Mouse (Mus musculus) WW6 (cell line): ENCODE results near the gene Sbno1.
"Not testable (repeated sequence)": the region's sequence is repeated elsewhere in the genome, so short reads cannot be mapped to it uniquely, and the experiment has no call there.

Experiments
- DNase-seq: peaks from one replicate; pipeline ENCODE4 v3.0.0-alpha.2; 2013; ENCODE audit warnings: low read depth, low spot score

The Sbno1 gene

DNA sequence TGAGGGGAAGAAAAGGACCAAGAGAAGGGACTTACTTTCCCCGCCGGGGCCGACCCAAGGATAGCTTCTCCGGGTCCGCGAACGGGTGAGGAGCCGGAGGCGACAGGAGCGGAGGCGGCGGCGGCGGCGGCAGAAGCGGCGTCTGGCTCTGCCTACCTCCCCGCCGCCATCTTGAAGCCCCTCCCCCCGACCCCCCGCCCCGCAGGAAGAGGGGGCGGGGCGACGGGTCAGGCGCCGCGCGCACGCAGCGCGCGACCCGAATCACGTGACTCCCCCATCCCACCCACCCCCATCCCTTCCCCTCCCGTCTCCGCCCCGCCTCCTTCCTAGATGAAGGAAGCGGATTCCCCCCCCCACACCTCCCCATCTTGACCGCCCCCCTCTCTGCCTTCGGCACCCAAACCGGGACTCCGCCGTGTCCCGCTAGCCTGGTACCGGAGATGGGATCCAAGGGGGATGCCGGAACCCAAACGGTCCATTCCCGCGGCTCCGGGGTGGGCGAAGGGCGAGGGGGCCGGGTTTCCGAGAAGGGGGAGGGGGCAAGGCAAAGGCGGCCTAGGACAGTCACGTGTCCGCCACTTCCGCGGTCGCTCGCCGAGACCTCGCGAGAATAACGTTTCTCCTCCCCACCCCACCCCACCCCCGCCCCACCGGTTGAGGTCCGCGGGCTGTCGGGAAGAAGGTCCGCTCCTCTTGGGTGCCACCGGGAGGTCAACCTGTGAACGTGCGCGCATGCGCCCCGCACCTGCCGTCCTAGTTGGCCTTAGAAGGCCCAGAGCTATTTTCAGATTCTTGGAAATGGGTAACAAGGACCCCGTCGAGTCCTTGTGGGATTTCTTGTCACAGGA lies at the start of gene Sbno1:
Gene Sbno1 (minus strand): TSS at position 590 of the 848 bp plus-strand sequence.
- peak; percentile 91 for DNase-seq

DNA sequence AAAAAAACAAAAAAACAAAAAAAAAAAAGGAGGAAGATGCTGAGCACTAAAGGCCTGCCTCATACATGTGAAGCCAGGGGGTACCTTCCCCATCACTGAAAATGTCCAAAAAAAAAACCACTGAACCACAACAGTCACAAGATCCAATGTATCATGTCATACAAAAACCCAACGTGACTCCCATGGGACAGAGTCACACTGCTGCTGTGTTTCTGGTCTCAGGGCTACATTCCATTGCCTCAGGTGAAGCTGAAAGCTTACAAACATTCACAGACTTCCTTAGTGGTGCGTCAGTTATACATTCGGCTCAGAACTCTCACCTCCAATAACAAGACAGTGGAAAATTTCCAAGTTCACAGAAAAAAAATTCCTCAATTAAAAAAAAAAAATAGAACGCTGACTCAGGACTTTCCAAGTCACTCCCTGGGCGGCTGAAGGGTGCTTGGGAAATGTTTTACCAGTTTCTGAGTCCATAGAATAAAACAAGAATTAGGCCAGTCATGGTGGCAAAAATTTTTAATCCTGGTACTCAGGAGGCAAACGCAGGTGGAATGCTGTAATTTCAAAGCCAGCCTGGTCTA lies 44.9 kb upstream of the Sbno1 start:
- DNase-seq: no peak

DNA sequence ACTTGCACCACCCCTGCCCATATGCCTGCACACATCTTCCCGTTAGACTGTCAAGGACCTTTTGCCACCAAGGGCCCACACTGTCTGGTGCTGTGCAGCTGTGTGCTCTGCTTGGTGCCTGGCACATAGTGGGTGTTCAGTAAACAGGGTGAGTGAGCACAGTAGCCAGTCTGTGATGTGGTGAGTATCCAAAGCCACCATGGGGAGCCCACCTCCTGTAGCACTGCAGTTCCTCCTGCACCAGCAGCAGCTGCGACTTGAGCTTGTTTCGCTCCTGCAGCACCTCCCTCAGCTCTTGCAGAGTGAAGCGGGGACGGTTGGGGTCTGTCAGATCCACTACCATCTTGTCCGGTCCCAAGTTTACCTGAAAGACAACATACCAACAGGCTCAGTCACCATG lies 43.7 kb upstream of the Sbno1 start:
- no peak for DNase-seq

DNA sequence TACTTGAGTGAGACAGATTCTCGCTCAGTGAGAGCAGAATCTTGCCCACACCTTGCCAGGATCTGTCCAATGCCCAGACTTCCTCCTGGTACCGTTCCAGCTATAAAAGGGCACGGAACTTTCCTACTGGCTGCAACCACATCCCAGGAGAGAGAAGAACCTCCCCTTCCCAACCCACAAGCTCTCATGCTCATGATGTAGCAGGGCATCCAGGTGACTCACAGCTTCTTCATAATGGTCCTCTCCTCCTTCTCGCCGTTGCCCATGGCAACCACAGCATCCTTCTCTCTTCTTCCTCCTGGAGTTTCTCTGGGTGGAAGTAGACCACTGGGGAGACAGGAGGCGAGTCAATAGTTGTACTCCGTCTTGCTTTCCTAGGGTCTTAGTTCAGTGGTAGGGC lies 42.6 kb upstream of the Sbno1 start:
- DNase-seq: no peak

DNA sequence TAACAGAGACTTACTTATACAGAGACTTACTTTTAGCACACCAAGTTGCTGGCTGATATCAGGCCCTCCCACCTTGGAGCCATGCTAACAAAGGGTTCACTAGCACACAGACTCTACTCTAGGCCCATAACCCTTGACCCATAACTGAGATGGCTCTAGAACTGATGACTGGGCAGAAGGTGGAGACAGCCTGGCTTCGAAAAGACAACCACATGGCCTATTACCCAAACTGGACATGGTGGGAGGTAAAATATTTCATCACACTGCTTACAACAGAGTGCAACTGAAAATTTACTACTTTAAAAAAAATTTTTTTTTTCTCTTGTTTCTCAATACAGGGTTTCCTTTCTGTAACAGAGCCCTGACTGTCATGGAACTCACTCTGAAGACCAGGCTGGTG lies 42.0 kb upstream of the Sbno1 start:
- DNase-seq: no peak

DNA sequence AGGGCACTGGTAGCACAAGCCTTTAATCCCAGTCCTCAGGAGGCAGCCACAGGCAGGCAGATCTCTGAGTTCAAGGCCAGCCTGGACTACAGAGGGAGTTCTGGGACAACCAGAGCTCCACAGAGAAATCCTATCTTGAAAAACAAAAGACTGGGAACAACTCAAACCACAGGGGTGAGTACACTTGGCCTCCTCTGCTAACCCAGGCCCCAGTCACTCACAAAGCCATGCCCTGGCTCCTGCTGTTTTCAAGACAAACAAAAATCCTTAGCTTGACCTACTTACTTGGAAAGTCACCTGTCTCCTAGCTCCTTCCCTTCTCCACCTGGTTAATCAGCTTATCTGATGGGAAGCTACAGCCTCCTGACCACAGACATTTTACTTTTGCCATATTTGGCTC lies 39.1 kb upstream of the Sbno1 start:
- DNase-seq: no peak

DNA sequence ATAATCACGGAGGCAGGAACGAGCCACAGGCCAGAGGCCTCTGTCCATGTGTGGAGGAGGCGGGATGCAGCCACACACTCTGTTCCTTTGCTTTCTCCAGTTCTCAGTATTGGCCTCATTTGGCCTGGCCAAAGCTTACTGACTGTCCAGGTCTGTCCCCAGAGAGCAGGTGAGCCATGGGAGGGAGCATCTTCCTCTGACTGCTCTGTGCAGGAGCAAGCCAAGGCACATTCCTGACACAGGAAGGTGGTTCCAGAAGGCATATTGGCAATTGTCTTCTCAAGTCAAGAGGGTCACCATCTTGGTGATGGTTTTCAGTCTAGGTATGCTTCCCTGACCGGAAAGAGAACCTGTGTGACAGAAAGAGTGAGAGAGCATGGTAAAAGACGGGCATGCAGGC lies 37.7 kb upstream of the Sbno1 start:
- no peak for DNase-seq

DNA sequence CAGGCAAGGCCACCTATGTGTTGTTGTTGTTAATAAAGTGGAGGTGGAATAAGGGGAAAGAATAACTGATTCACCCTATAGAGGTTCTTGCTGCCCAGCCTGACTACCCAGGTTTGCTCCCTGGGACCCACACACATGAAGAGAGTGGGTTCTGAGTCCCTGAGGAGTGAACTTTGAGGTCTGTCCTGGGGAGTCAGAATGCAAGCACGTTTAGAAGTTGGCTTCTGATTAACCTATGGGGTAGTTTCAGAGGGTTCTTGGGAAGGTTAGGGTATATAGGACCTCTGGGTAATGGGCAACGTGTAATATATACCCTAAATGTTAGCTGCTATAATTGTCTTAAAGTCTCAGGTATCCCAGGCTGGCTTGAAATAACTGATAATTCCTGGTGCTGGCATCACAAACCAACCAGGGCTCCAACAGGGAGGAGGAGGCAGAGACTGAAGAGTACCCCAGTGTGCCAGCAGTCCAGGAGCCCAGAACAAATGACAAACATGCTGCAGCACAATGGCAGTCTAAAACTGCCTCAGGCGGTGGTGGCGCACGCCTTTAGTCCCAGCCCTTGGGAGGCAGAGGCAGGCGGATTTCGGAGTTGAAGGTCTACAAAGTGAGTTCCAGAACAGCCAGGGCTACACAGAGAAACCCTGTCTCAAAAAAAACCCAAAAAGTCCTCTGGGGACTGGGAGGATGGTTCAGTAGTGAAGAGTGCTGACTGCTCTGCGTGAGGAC lies 36.7 kb upstream of the Sbno1 start:
- DNase-seq: no peak

DNA sequence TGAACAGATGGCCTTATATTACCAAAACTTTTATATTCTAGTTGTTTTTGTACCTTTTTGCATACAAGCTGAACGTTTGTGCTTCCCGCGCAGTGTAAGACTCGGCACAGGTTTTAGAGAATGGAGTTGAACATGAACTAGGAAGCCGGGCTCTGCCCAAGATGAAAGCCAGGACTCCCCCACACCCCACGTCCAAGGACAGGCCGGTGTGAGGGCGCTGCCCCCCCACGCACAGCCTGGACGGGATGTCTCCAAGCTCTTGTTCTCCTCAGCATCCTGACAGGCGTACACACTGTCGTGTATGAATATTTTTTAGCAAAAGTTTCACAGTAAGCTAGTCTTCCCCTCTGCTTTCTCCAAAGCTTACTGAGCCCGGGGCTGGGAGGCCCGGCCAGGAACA lies 35.1 kb upstream of the Sbno1 start:
- DNase-seq: not testable (repeated sequence)

DNA sequence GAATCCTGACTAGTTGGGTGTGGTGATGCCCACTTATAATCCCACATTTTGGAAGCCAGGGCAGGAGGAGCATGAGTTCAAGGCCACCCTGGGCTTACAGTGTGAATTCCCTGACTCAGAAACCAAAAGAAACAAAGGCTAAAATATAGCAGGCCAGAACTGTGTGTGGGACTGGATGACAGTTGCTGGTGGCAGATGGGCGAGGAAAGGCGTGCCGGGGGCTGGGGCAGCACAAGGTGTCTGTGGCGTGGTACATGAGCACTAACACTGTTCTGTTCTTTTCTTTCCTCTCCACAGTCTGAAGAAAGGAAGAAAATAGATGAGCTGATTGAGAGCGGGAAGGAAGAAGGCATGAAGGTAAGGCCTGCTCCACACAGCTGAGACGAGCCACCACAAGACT lies 31.0 kb upstream of the Sbno1 start:
- DNase-seq: no peak

DNA sequence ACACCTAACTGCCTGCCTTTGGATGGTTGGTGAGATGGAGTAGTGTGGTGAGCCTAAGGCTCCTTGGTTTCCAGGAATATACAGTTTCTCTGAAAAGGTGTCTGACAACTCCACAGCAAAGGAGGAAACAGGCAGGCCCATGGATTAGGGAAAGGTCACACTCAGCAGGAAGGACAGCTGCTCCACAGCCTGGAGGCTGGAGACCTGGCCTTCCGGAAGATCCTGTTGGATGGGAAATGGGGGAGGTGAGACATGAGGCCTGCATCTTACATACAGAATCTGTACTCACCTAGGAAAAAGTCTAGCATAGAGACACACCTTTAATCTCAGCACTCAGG lies 28.2 kb upstream of the Sbno1 start:
- DNase-seq: no peak

DNA sequence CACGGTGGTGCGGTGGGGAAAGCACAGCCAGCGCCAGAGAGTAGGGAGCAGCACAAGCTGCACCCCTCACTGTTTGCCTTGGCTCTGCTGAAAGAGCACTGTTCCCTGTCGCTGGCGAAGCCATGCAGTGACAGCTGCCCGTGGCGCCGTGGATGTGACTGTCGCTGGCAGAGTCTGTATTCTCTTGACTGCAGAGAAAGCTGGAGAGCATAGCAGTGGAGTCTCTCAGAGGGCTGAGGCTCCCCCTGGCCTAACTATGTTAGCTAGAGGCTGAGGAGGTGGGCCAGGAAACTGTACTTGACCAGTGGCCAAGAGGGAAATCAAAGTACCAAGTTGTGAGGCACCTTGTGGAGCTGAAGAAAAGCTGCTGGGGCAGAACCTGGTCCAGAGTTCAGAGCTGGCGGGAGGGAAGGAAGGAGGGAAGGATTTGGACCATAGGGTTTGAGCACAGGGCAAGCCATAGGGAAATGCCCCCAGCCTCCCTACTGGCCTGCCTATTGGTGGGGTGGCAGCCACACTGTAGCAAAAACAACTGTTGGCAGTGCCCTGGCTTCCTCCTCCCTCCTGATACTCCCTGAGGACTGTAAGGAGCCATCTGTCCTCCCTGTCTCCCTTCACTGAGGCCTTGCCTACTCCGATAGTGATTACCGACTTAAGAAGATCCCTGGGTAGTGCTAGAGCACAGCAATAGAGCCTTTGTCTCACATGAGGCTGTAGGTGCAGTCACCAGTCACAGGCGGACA lies 27.7 kb upstream of the Sbno1 start:
- DNase-seq: no peak

DNA sequence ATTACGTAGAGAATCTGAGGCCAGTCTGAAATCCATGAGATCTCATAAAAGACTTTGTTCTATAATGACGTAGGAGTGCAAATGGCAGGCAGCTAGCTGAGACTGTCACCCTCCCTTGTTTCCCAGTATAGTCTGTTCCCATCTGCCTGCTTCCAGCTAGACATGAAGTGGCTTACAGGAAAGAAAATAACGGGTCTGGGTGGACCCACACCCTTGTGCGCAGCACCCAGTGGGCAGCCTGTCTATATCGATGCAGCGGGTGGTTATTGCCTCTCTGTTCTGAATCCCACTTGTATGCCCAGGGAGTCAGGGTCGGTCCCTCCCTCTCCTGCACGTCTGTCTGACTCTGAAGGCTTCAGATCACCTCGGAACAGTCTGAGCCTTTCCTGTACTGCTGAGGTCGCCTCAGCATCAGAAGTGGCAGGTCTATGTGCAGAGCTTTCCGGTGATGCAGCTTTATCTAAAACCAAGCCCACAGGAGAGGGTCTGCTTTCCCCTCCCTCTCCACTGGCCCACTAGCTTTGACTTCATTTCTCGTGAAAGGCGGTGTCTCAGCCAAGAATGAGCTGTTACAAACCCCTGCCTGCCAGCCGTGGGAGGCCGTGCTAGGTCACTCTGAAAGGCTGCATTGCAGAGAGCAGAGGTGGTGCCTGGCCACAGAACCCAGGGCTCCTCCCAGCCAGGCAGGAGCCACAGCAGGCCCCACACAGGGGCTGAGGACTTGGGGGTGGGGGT lies 26.9 kb upstream of the Sbno1 start:
- DNase-seq: no peak

DNA sequence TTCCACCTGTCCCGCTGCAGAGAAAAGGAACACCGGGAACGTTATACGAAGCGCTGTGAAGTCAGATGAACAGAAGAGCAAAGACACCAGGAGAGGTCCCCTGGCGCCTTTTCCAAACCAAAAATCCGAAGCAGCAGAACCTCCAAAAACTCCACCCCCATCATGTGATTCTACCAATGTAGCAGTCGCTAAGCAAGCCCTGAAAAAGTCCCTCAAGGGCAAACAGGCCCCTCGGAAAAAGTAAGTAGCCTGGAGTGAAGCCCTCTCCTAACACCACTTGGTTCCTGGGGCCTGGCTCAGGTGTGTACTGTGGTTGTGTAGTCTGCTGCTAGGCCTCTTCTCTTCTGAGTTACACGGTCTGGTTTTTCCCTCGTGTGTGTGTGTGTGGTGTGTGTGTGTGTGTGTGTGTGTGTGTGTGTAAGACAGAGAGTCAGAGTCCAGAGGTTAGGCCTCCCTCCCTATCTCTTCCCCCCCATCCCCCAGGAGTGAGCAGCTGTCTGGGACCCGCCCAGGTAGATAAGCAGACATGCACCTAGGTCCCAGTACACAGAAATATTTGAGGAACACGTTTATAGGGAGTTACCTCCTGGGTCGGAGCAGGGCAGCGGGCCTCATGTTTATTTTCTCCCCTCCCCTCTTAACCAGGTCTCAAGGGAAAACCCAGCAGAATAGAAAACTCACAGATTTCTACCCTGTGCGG lies 25.0 kb upstream of the Sbno1 start:
- no peak for DNase-seq

DNA sequence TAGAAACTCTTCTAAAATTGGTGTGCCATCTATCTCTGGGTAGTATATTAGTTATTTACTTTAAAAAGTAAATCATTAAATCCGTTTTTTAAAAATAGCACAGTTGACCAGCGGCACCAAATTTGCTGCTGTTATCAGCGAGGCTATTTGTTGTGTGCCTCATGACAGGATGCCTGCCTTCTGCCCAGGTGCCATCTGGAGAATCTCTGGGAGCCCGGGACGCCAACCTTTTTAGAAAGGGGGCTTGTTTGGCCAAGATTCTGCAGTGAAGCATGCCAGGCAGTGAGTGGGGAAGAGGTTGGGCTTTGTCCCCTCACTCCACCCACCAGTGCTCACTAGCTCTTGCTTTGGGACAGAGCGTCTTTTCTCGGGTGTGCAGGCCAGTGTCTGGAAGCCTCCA lies 24.2 kb upstream of the Sbno1 start:
- DNase-seq: no peak

DNA sequence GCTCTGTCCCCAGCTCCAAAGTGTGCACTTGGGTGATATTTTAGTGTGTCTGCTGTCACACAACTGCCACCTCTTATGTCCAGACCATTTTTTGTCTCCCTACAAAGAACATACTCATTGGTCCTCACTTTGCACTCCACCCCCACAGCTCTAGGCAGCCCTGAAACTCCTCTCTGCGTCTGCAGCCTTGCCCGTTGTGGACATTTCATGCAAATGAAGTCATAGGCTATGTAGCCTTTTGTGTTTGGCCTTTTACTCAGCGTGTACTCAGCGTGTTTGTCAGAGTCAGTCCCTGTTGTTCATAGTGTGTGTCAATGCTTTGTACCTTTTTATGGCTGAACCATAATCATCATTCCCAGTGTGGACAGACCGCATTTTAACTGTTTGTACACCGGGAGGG lies 23.7 kb upstream of the Sbno1 start:
- DNase-seq: no peak

DNA sequence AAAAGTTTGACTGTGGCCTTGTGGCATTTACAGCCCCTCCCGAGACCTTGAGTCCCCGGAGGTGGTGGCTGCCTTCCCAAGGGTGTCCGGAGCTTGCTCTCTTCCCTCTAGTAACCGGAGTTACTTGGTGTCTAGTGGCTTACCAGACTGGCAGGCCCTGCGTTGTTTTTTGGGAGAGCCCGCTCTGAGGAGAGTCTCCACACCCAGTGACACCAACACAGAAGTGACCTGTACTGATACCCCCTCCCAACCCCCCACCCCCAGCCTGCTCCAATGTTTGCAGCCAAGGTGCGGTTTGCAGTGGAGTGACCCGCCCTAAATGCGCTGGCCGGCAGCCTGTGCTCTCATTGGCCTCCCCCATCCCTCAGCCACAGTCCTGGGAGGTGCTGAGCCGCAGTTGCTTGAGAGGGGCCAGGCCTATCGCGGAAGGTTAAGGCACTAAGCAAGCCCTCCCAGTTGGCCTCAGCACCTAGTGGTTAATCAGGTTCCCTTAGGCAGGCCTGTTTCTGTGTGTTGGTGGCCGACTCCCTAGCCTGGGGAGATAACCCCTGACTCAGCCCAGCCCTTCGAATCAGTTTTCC lies 20.6 kb upstream of the Sbno1 start:
- DNase-seq: no peak

DNA sequence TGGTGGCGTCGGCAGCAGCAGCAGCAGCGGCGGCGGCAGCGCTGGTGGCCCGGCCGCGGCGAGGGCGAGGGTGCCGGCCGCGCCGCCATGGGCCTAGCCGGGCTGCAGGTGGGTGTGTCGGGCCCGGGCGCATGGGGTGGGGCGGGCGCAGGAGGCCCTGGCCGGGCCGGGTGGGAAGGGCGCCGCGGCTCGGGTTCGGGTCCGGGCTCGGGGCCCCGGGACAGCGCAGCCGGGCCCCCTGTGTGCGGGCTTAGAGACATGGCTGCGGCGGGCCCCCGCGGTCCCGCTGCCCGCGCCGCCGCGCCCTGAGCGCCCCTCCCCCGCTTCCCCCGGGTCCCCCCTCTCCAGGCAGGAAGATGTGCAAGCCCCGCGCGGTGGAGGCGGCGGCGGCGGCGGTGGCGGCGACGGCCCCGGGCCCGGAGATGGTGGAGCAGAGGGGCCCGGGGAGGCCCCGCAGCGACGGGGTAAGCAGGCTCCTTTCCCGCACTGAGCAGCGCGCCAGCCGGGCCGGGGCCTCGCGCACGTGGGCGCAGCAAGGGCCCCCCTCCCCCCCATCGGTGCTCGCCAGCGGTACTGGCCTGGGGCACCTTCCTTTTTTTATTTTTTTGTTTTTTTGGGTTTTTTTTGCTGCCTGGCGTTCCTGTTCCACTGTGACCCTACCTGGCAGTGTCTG lies 20.0 kb upstream of the Sbno1 start:
- DNase-seq: no peak

DNA sequence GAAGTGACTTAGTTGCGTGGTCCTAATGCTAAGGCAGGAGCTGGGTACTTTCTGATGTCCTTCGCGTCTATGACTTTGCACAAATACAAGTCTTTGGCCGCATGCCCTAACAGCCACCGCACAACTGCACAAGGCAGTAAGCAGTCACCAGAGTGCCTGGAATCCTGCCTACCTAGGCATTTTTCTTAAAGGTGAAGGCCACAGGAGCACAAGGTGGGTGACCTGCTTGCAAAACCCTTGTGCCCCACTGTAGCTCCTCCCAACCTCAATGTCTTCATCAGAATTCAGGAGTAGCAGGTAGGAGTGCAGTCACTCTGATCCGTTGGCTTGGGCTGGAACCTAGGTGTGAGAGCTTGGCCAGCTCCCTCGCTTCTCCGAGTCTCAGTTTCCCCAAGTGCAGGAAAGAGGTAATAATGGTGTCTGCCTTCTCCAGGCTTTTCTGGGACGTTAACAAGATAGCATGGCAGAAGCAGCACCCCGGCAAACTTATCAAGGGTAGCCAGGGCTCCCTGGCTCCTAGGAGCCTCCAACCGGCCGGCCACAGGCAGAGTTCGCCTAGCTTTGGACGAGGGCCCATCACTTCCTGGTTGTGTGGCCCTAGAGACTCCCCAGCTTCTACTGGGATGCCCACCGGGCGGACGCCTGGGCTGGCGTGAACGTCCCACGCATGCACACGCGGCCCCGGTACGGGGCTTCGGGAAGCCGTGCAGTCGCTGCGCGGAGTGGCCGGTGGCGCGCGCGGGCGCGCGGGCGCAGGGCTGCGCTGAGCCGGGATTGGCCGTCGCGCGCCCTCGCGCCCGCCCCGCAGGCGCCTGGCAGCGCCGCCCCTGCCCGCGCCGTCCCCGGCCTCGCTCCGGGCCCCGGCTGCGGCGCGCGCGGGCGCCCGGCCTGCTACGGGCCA lies 19.1 kb upstream of the Sbno1 start:
- DNase-seq: no peak
